Mouse (Mus musculus) embryonic facial prominence, embryonic 10.5 days (tissue): Measurements from ENCODE around the gene Taf3. TPM values are rescaled to one million over a fixed set of nuclear protein-coding genes. Genes with fewer than 3 reads are reported as not detected.

Experiments used
- DNase-seq: peaks from one replicate; pipeline ENCODE4 v3.0.0-alpha.2; 2017; ENCODE audit warnings: low spot score
- H3K27ac ChIP-seq: fragments of 300-500 bp; sonication (generic); replicated peaks from 2 replicates; pipeline ENCODE4 v1.5.1; 2016; ENCODE audit warnings: mild to moderate bottlenecking
- H3K27me3 ChIP-seq: fragments of 300-500 bp; sonication (generic); replicated peaks from 2 replicates; pipeline ENCODE4 v1.6.1; 2016; ENCODE audit warnings: low read depth, mild to moderate bottlenecking; ENCODE audit not compliant: poor library complexity, severe bottlenecking
- H3K36me3 ChIP-seq: fragments of 300-500 bp; sonication (generic); replicated peaks from 2 replicates; pipeline ENCODE4 v1.6.1; 2016; ENCODE audit warnings: mild to moderate bottlenecking, moderate library complexity
- H3K4me1 ChIP-seq: fragments of 300-500 bp; sonication (generic); 2 replicates; pipeline ENCODE4 v1.6.1; 2016
- H3K4me3 ChIP-seq: fragments of 300-500 bp; sonication (generic); 2 replicates; pipeline ENCODE4 v1.5.1; 2016; ENCODE audit warnings: mild to moderate bottlenecking, moderate library complexity
- H3K9me3 ChIP-seq: fragments of 300-500 bp; sonication (generic); 2 replicates; pipeline ENCODE4 v1.6.1; 2016; ENCODE audit warnings: mild to moderate bottlenecking
- WGBS: fragments of 180-500 bp; shearing (Covaris S2); methylation state at CpG from one replicate; pipeline ENCODE4 v1.1.7; 2016; 5-methylcytosine and 5-hydroxymethylcytosine counted together
- polyA plus RNA-seq: library from polyadenylated mRNA; unstranded; fragments of >200 nt; fragmentation: Nextera tagmentation; extraction: Ambion mirVana; gene quantifications from 2 replicates; pipeline ENCODE4 v1.2.1, GENCODE M21; 2016

Gene Taf3
- polyA plus RNA-seq, 1 experiment from 2014 or later = 17.3 TPM

DNA sequence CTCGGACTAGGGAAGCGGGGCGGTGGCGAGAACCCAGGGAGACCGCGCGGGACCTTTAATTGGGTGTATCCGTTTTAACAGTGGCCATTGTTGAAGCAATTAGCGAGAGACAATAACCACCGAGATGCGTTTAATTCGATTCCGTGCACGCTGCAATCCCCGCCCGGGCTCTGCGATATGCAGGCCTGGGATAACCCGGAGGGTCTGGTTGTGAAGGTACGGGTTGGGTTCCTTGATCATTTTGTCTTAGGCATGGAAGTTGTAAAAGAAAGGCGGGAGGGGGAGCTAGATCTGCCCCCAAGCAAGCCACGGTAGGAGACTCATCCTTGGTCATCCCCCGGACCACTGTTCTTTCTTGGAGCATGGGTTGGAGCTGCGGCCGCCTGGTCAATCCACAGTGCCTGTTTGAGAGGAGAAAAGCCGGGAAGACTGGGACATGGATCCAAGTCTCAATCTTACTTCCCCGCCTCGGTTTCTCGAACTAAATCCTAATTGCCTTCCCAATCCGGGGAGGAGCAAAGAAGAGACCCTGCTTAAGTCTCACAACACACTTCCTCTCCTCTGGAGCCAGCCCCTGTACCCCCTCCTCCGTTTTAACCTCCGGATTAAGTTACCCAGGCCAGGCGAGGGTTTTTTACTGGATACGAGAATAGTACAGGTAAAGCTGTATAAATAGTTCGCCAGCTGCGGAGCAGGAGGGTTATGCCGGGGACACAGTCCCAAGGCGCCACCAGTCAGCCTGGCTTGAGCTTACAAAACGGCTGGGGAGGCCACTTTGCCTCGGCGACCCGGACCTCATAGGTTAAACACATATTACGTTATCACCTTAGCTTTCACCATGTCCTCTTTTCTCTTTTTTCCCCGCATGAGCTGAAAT lies 165.2 kb downstream of the Taf3 start:
- Histone ChIP-seq H3K27ac (peak overlapping the region; percentile 86), H3K27me3 (peaks cover 92% of the 10 kb centered on the region), H3K4me3 (peak overlapping the region; percentile 63), H3K4me1 (peaks cover 67% of the 10 kb centered on the region), H3K9me3 (no peaks in the 10 kb centered on the region), H3K36me3 (no peaks in the 10 kb centered on the region)
- peak; percentile 69 for DNase-seq
- under 1% methylated on average over 43 of the region's 43 CpGs for WGBS

DNA sequence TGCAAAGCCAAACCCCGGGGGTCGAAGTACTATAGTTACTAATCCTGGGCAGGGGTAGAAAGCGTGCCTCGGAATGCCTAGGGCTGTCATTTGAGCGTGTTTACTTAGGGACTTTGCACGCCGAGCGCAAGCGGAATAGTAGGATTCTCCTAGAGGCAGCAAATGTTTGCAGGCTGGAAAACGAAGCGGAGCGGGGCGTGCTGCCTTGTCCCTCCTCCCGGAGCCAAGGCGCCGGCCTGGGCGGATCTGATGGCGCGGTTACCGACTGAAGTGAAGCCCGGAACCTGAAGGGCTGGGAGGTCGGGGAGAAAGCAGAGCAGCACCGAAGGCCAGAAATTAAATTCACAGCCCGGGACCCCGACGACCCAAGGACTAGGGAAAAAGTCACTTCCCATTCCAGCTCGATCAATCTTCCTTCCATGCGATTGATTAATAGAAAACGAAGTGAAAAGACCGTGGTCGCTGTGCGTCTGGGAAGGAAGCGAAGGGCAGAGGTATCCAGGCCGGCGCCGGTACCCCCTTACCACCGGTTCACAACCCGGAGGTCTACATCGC lies 165.9 kb downstream of the Taf3 start:
- peaks cover 92% of the 10 kb centered on the region for H3K27me3 ChIP-seq
- peak overlapping the region; percentile 86 for H3K27ac ChIP-seq
- WGBS = under 1% methylated on average over 39 of the region's 39 CpGs
- H3K4me3 ChIP-seq = peak overlapping the region; percentile 63
- H3K9me3 ChIP-seq = no peaks in the 10 kb centered on the region
- DNase-seq = peak; percentile 69
- H3K4me1 ChIP-seq = peaks cover 67% of the 10 kb centered on the region
- H3K36me3 ChIP-seq = no peaks in the 10 kb centered on the region

DNA sequence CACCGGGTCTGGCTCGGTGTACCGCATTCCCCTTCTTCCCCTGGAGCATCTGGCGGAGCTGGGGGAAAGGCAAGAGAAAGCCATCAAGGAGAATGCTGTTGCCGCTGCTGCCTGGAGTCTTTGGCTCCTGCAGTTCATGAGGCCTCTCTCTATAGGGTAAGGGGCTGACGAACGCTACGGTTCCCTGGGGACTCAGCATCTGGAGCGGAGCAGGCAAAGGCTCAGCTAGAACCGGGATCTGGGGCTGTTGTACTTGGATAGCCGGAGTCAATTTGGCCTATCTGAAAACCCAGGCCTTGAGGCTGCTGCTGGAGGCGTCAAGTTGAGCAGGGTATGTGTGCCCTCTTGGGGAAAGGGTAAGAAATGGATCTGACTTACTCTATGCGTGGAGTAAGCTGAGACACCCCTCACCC lies 166.8 kb downstream of the Taf3 start:
- peaks cover 70% of the 10 kb centered on the region for H3K4me1 ChIP-seq
- H3K27ac ChIP-seq = peak overlapping the region; percentile 86
- peaks cover 92% of the 10 kb centered on the region for H3K27me3 ChIP-seq
- peak overlapping the region; percentile 63 for H3K4me3 ChIP-seq
- no peaks in the 10 kb centered on the region for H3K36me3 ChIP-seq
- DNase-seq = peak; percentile 70
- H3K9me3 ChIP-seq = no peaks in the 10 kb centered on the region
- 0% methylated on average over 13 of the region's 13 CpGs for WGBS

DNA sequence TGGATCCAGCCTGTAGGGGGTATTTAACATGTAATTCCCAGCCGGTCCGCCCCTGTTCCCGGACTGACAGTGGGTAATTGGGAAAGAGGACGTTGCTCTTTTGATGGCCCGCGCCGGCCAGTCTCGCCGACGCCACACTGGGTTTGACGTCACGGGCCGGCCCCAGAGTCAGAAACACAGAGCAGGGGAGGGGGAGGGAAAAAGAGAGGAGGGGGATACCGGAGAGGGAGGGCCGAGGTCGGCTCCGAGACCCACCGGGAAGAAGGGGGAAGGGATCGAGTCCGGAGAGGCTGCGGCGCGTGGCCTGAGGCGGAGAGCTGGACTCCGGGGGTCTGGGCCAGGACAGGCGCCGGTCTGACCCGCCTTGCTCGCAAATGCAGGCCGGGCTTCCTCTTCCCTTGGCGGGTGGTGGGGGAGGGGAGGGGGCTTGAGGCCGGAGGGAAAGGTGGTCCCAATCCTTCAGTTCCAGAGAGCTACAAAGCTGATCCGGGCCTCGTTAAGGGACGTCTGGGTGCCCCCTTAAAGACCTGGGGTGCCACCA lies 167.3 kb downstream of the Taf3 start, which contains the start of gene 4930412O13Rik:
Gene 4930412O13Rik (plus strand): TSS at position 202 of the 541 bp plus-strand sequence.
- H3K36me3 ChIP-seq = no peaks in the 10 kb centered on the region
- under 1% methylated on average over 35 of the region's 35 CpGs for WGBS
- peaks cover 92% of the 10 kb centered on the region for H3K27me3 ChIP-seq
- H3K9me3 ChIP-seq = no peaks in the 10 kb centered on the region
- H3K27ac ChIP-seq = peak within 1 kb of the TSS; percentile 86
- peak; percentile 85 for DNase-seq
- peak within 1 kb of the TSS; percentile 63 for H3K4me3 ChIP-seq
- H3K4me1 ChIP-seq = peaks cover 70% of the 10 kb centered on the region

DNA sequence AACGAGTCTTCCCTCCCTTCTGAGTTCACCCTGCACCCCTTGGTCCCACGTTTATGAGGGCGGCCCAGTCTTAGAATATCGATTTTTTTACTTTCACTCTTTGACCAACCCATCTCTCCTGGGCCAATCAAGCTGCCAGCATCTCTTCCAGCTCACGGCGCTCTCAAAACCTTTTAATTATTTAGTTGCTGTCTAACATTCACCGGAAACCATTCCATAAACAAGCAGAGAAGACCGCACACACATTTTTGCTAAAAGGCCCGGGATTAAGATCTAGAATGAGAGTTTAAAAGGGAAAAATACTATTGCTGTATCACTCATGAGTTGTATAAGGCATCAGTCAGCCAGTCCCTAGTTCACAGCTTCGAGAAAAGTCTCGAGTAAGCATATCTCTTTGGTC lies 168.1 kb downstream of the Taf3 start:
- peak; percentile 18 for DNase-seq
- H3K27me3 ChIP-seq = peaks cover 92% of the 10 kb centered on the region
- peaks cover 72% of the 10 kb centered on the region for H3K4me1 ChIP-seq

DNA sequence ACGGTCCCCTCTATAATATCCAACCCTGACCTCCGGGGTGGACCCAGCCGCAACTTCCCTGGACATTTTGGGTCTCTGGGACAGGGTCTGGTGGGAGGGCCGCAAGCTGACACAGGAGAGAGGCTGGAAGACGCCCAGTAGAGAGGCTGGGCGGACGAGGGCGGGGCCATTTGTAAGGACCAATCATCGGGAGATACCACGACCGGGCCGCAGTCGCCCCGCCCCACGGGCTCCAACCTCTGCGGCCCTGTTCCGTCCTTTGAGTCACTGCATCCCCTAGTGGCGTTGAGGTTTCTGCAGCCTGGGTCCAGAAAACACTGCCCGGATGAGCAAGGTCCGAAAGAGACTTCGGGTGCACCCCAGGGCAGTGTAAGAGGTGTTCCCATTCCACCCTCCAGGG lies 168.9 kb downstream of the Taf3 start:
- DNase-seq = peak; percentile 97
- Histone ChIP-seq H3K4me1 (peaks cover 76% of the 10 kb centered on the region), H3K27ac (peak overlapping the region; percentile 81), H3K9me3 (no peaks in the 10 kb centered on the region), H3K4me3 (peak overlapping the region; percentile 63), H3K36me3 (peaks cover 3% of the 10 kb centered on the region), H3K27me3 (peaks cover 92% of the 10 kb centered on the region)
- WGBS = under 1% methylated on average over 21 of the region's 21 CpGs

More for the DNA sequence above, 168.1 kb downstream of the Taf3 start:
- Histone ChIP-seq H3K4me3 (peak overlapping the region; percentile 63), H3K9me3 (no peaks in the 10 kb centered on the region), H3K27ac (peak overlapping the region; percentile 86; the same call in 1 of the 2 replicates), H3K36me3 (no peaks in the 10 kb centered on the region)
- WGBS = 3% methylated on average over 11 of the region's 11 CpGs

DNA sequence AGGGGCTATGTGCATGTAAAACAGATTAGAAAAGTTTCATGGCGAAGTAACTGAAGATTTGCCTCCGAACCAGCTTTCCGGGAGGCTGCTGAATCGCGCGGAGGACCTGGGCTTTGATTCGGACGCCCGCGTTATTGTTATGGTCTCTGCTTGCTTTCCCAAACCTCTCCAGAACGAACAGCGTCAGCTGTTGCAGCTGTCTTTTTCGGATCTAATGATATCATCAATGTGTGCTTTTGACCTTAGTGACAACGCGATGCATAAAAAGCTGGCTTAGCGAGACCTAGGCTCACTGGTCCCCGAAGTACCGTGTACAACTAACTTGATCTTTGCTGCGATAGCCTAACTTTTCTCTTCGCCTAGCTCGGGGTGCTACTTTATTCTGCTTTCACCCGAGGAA lies 169.3 kb downstream of the Taf3 start:
- H3K36me3 ChIP-seq = peaks cover 7% of the 10 kb centered on the region
- H3K4me1 ChIP-seq = peaks cover 76% of the 10 kb centered on the region
- H3K27ac ChIP-seq = peak overlapping the region; percentile 81
- no peak for DNase-seq
- H3K9me3 ChIP-seq = no peaks in the 10 kb centered on the region
- under 1% methylated on average over 22 of the region's 22 CpGs for WGBS
- peaks cover 92% of the 10 kb centered on the region for H3K27me3 ChIP-seq
- H3K4me3 ChIP-seq = peak overlapping the region; percentile 63

DNA sequence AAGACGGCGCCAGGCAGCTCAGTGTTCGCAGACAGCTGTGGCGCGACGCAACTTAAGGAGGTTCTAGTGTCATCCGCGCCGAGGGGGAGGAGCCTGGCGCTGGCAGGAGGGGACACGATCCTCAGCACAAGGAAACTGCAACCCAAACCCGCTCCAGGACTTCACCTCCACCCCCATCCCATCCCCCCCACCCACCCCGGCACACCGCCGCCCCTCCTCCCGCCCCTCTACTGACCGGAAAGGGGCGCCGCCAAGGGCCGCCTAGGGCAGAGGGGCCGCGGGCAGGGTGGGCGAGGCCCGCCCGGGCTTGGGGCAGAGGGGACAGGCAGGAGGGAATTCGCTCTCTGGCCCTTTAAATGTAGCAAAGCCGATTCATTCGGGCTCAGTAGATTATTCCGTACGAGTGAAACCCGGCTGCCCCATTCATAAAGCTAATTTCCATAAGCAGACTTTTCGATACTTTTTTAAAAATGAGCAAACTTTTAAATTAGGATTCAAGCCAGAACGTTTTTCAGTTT lies 169.8 kb downstream of the Taf3 start:
- Histone ChIP-seq H3K9me3 (no peaks in the 10 kb centered on the region), H3K4me1 (peaks cover 76% of the 10 kb centered on the region), H3K4me3 (peak overlapping the region; percentile 63), H3K36me3 (peaks cover 7% of the 10 kb centered on the region), H3K27ac (peak overlapping the region; percentile 81), H3K27me3 (peaks cover 92% of the 10 kb centered on the region)
- whole genome bisulfite sequencing = under 1% methylated on average over 33 of the region's 33 CpGs
- DNase-seq = peak; percentile 88

DNA sequence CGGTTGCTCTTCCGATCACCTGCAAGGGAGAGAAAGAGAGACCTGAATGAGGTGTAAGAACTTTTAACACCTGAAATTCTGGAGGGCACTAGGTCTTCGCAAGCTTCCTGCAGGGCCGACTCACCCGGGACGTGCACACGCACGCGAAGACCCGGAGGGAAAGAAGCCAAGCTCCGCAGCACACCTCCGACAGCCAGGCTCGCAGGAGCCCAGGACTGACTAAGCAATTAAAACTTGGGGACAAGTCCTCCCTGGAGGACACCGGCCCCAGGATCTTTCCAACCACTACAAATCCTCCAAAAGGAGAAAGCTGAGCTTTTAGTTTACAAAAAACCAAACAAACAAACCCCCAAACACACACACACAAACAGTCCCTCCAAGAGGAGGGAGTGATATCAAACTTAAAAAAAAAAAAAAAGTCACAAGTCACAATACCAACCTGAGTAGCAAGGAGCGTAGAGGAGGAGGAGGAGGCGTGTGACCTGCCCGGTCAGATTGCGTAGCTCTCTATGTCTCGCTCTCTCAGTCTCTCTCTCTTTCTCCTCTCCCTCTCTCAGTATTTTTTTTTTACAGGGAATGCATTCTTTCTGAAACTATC lies 170.3 kb downstream of the Taf3 start:
- under 1% methylated on average over 19 of the region's 19 CpGs for WGBS
- peaks cover 92% of the 10 kb centered on the region for H3K27me3 ChIP-seq

DNA sequence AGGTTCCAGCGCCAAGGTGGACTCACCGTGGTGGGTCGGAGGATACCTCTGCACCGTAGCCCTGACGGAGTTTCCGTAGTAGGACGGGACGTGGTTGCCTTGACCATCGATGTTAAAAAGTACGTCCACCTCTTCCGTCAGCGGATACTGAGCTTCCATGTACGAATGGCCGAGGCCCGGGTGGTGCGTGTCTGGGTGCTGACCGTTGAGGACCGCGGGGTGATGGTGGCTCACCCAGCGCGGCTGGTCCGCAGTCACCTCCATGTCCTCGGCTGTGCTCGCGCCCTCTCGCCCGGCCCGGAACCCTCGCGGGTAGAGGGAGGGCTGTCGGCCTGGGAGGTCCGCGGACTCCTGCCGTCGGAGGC lies 171.1 kb downstream of the Taf3 start:
- Histone ChIP-seq H3K27me3 (peaks cover 92% of the 10 kb centered on the region), H3K36me3 (peaks cover 7% of the 10 kb centered on the region), H3K27ac (peak overlapping the region; percentile 81), H3K9me3 (no peaks in the 10 kb centered on the region), H3K4me3 (peak overlapping the region; percentile 63), H3K4me1 (peaks cover 77% of the 10 kb centered on the region)
- WGBS = under 1% methylated on average over 35 of the region's 35 CpGs
- no peak for DNase-seq

More for the DNA sequence above, 170.3 kb downstream of the Taf3 start:
- peaks cover 77% of the 10 kb centered on the region for H3K4me1 ChIP-seq
- H3K9me3 ChIP-seq = no peaks in the 10 kb centered on the region
- H3K36me3 ChIP-seq = peaks cover 7% of the 10 kb centered on the region
- peak; percentile 57 for DNase-seq
- peak overlapping the region; percentile 81 for H3K27ac ChIP-seq
- peak overlapping the region; percentile 63 for H3K4me3 ChIP-seq

DNA sequence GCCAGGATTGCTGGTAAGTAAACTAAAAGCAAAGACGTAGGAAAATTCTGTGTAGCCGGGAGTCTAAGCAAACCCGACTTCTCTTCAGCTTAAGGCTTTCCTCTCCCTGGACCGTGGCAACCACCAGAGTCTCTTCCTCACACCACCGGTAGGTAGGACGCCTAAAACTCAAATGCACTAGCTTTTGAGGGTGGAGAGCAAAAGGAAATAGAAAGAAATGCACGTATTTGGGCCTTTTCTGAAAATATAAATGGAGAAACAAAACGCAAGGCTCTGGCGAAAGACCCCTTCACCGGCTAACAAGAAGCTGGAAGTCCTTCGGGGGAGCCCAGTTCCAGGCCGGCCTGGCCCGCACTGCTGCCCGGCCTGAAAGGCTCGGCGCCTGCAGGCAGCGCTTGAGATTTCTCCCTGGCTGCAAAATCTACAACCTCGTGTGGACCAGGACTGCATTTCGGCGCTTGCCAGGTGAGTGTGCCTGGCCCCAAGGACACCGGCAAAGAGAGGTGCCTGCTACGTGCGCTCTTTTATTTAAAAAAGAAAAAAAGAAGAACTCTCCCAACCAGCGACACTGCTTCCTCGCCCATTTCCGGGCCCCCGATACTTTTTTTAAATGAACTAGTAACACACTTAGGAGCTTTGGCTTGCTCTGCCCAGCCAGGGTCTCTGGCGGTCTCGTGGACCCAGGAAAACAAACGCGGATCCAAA lies 171.6 kb downstream of the Taf3 start:
- H3K27me3 ChIP-seq = peaks cover 92% of the 10 kb centered on the region
- peaks cover 7% of the 10 kb centered on the region for H3K36me3 ChIP-seq
- under 1% methylated on average over 31 of the region's 31 CpGs for WGBS
- H3K27ac ChIP-seq = peak overlapping the region; percentile 81
- no peaks in the 10 kb centered on the region for H3K9me3 ChIP-seq
- peak overlapping the region; percentile 63 for H3K4me3 ChIP-seq
- peak; percentile 64 for DNase-seq
- H3K4me1 ChIP-seq = peaks cover 77% of the 10 kb centered on the region
